Mouse (Mus musculus): ENCODE results near the gene Trim40.

The Trim40 gene

GRCm38 (mm10) chr17:36840961-36841445, 48.9 kb downstream of the Trim40 start:
- no peak for DNase-seq (ENCODE audit: low read depth, low spot score)

GRCm38 (mm10) chr17:36839931-36840330, 50.0 kb downstream of the Trim40 start:
- no peak for DNase-seq (ENCODE audit: low read depth, low spot score)

- no peak for DNase-seq (ENCODE audit: low read depth, low spot score)
Measured at GRCm38 (mm10) chr17:36839001-36839400, 50.9 kb downstream of the Trim40 start.

- peak; percentile 93 for DNase-seq (ENCODE audit: low read depth, low spot score)
Measured at GRCm38 (mm10) chr17:36836874-36837647, 52.9 kb downstream of the Trim40 start, which contains the start of gene Trim26. Trim26 (plus strand) TSS chr17:36837134.

- DNase-seq (ENCODE audit: low read depth, low spot score): no peak
Measured at GRCm38 (mm10) chr17:36836427-36836812, 53.5 kb downstream of the Trim40 start.

GRCm38 (mm10) chr17:36835591-36836426, 54.1 kb downstream of the Trim40 start:
- peak; percentile 48 for DNase-seq (ENCODE audit: low read depth, low spot score)

GRCm38 (mm10) chr17:36832694-36833093, 57.2 kb downstream of the Trim40 start:
- DNase-seq (ENCODE audit: low read depth, low spot score): no peak

All from c-Kit-negative CD71-positive TER-119-positive erythroid progenitor cells, embryonic 14.5 days (primary cell).